Mouse (Mus musculus) liver, embryonic 13.5 days (tissue): Measurements from ENCODE around the gene Xrcc2. TPM values are rescaled to one million over a fixed set of nuclear protein-coding genes. Genes with fewer than 3 reads are reported as not detected.

Experiments
- polyA plus RNA-seq: library from polyadenylated mRNA; unstranded; fragments of >200 nt; fragmentation: Nextera tagmentation; extraction: Ambion mirVana; gene quantifications from 2 replicates; pipeline ENCODE4 v1.2.1, GENCODE M21; 2015

The Xrcc2 gene
- polyA plus RNA-seq, 1 experiment from 2014 or later, result 4.3 TPM

Other genes starting within 250 kb of the Xrcc2 start
- 5.6 and 6.3 TPM in 2 replicates for gene Kmt2c, start 207.0 kb downstream of the Xrcc2 start, polyA plus RNA-seq
- not detected in 2 replicates for gene Cct8l1, start 189.8 kb downstream of the Xrcc2 start, polyA plus RNA-seq
- 0.90 and 0.95 TPM in 2 replicates for gene Actr3b, start 54.2 kb upstream of the Xrcc2 start, polyA plus RNA-seq
- not detected in 2 replicates for gene Gm21663, start 236.6 kb upstream of the Xrcc2 start, polyA plus RNA-seq
- gene Gm21671, start 248.6 kb upstream of the Xrcc2 start, polyA plus RNA-seq, result not detected in 2 replicates